Mouse (Mus musculus) adrenal gland, postnatal 25 days (tissue): ENCODE data around the gene D930007J09Rik. TPM values are rescaled to one million over a fixed set of nuclear protein-coding genes. Genes with fewer than 3 reads are reported as not detected.

Experiments
- DNase-seq: peaks from one replicate; pipeline ENCODE4 v3.0.0; 2021; ENCODE audit warnings: mixed read lengths
- long read RNA-seq: library from polyadenylated mRNA; stranded (forward); transcript quantifications from one replicate; pipeline ENCODE4 v2.0.0, GENCODE M21; 2021
- total RNA-seq: library from RNA; stranded (reverse); gene quantifications from 2 replicates; pipeline ENCODE4 v1.2.3, GENCODE M21; 2021

D930007J09Rik gene
- total RNA-seq: not detected in 2 replicates
- long read RNA-seq: 0 reads

DNA sequence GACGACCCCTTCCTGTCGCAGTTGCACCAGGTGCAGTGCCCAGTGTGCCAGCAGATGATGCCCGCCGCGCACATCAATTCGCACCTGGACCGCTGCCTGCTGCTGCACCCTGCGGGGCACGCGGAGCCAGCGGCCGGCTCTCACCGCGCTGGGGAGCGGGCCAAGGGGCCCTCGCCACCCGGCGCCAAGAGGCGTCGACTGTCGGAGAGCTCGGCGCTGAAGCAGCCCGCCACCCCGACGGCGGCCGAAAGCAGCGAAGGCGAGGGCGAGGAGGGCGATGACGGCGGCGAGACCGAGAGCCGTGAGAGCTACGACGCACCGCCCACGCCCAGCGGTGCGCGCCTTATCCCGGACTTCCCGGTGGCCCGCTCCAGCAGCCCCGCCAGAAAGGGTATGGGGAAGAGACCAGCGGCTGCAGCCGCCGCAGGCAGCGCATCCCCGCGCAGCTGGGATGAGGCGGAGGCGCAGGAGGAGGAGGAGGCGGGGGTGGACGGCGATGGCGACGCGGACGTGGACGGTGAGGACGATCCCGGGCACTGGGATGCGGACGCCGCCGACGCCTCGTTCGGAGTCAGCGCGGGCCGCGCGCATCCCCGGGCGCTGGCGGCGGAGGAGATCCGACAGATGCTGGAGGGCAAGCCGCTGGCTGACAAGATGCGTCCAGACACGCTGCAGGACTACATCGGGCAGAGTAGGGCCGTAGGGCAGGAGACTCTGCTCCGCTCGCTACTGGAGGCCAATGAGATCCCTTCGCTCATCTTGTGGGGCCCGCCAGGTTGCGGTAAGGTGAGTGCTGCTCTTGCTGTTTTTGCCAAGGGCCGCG is at the start of gene D930007J09Rik:
TSS of gene D930007J09Rik (minus strand) at position 591 of the 823 bp plus-strand sequence.
- peak; percentile 51 for DNase-seq

DNA sequence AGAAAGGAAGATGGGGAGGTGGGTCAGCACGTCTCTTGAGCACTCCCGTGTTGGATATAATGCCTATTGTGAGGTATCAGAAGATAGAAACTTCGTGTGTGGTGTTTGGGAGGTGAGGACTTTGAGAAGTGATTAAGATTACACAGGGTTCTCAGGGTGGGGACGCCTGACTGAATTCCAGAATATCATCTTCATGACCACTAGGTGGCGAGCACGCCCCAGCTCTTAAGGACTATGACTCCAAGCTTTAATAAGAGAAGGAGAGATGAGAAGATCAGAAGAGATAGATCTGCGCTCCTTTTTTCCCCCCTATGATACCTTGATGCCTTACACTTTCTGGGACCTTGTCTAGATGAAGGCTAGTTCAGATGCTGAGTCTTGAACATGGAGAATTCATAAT is 49.3 kb upstream of the D930007J09Rik start:
- peak; percentile 55 for DNase-seq

DNA sequence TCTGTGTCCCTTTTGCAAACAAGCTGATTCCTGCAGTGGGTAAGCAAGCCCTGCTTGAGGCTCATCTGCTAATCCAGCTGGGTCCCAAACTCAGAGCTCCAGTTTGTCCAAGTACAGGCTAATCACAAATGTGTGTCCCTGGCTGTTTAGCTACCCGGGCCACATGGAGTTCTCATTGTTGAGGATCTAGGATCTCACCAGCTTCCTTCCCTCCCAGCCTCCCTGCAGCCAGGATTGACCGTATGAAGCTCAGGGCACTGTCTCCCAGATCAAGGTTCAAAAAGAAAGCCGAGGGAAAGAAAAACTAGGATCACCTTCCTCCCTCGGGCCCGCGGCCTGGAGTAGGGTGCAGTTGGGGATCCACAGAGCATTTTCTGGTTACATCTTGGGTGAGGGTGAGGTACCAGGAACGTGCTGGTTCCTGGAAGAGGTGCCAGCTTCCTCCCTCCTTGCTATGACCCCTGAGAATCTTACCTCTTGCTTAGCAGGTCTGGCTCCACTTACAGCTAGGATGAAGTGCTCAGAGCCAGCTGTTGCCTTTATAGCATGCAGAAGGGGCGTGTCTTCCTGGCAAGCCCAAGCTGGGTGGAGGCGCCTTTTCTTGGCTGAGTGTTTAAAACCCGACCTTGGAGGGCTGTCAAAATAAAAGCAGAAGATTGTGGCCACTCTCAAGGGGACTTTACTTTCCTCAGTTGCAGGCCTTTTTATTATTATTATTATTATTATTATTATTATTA is 48.2 kb upstream of the D930007J09Rik start, which contains the start of gene Serpinb1a:
TSS of gene Serpinb1a (minus strand) at position 518 of the 737 bp plus-strand sequence.
- peak; percentile 69 for DNase-seq

DNA sequence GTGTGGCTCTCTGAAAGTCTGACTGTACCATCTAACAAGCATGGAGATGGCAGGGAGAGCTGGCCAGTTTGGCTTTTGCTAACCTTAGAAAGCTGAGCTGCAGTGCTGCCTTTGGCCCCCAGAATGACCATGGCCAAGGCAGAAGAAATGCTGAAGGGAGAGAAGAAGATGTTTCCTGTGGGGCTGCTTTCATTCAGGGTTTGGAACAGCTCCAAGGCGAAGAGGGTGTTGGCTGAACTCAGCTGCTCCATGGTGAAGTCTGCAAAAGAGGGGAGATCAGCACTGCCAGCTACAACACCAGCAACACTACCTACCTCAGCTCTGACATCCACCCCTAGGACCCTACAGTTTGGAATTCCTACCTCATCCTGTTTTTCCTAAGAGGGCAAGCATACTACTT is 47.5 kb upstream of the D930007J09Rik start:
- DNase-seq: no peak

DNA sequence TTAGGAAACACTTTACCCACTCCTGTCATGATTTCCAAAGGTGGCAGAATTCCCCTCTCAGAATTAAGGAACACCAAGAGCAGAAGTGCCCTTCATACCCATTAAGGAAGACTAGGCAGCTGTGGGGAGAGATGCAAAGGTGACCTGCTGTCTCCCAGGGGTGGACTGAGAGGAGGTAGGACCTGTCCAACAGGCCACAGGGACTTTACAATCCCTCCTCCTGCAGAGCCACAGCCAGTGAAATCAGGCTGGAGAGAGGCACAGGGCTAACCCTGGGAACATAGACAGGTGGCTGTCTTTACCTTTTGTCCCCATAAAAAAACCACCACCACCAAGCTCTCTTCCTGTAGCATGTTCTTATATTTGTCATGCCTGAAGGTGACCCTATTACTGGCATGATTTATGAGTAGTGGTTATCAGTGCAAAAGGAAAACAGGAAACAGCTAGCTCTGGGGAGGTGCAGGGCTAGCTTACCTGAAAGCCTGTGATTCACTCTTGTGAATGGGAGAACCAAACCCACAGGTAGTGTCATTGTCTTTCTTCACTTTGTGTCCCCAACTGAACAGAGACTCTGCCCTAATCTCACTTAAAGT is 47.0 kb upstream of the D930007J09Rik start:
- DNase-seq: no peak

DNA sequence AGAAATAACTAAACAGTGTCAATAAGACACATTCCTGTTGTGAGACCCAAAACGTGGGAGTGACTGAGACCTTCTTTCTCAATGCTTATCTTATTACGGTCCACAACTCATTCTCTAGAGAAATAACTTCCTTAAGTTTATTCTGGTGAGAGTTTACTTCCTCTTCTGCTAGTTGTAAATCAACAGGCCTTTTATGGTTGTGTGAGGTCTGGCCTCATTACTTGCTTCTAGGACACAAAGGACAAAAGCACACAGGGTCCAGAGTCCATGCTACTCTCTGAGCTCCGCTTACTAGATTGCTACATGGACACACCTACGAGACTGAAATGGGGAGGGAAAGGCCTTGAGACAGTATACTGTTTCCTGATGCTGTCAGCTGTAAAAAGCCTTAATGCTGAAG is 46.4 kb upstream of the D930007J09Rik start:
- no peak for DNase-seq

DNA sequence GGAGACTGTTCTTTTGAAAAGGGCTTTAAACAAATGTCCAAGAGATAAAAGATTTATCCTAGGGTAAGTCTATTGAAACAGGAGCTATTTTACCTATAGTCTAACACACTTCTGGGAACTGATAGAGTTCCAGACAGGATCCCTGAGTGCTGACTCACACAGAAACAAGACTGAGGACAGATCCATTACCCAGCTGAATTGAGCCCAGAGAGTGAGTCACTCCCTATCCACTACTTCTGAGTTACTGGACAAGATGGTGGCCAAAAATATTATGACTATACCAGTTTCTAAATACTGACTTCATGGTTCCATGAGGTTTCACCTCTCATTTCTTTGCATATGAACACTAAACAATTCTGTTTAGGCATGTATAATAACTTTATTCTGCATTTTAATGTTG is 43.6 kb upstream of the D930007J09Rik start:
- DNase-seq: no peak

DNA sequence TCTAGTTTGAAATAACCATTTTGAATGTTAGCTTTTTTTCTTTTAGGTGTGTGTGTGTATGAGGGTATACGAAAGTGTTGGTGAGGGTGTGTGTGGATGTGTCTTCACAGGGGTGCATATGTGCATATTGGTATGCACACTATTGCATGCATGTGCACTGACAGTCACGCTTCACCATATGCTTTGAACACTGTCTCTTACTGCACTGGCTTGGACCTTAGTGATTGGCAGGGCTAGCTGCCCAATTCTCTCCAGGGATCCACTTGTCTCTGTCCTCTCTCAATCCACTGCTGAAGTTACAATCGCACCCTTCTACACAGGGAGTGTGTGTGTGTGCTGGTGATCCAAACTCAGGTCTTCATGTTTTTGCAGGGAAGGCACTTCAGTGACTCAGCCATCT is 38.7 kb upstream of the D930007J09Rik start:
- no peak for DNase-seq

DNA sequence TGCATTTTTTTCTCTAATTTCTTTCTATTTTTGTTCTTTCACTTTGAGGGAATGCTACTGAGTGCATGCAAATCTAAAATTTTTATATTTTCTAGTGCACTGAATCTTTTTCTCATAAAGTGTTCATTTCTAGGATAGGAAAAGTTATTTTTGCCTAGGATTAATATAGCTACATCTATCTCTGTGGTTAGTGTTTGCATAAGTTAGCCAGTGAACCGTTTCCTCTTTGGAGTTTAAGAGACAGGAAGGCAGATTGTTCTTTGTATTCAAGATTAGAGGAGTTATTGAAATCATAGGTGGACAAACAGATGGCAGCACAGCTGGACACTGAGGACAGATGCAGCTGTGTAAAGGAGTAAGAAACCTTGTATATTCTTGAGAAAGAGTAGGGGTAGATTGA is 36.7 kb upstream of the D930007J09Rik start:
- DNase-seq: no peak

DNA sequence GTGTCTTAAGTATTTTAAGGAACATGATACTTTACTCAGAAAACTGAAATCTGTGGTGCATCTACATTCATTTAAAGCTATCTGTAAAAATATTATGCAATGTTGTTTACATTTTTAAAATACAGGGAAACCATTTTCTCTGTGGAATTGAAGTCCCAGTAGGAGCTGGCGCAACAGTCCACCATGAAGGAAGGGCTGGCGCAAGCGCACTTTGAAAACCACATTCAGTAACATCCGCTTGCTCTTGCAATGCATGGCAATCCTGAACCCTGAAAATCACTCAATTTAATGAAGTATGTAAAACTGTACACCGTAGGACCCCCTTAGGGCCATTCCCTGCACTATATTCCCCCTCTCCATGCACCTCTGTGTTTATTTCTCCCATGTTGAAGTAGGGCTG is 31.9 kb upstream of the D930007J09Rik start:
- no peak for DNase-seq

DNA sequence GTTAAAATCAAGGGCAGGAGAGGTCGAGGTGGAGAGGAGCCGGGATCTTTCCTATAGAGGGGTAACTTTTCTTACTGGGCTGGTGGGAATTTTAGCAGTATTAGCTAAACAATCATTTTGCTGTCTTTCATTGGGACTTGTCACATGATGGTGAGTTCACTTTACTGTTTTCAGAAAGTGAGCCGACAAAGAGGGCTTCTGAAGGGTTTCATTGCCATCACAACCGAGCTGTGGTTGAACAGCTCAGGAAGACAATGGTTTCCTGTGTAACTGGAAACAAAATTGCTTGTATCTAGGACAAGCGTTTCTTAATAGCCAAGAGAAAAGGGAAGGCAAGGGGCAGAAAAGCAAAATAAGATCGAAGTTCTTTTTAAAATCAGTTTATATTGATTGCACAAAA is 30.6 kb upstream of the D930007J09Rik start:
- DNase-seq: no peak

DNA sequence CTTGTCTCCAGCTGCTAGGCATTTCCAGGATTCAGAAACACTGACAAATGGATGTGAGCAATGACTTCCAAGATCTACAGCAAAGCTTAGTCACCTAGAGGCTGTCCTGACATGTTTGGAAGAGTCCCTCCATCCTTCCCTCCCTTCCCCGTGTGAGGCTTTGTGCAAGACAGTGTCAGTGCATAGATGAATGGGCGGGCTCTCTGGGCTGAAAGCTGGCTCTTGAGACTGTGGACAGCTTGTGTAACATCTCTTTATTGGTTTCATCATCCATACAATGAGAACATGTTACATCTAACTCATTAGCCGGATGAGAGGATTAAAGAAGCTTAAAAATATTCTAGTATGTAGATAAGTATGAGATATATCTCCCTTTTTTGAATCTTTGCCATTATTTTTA is 30.1 kb upstream of the D930007J09Rik start:
- no peak for DNase-seq

DNA sequence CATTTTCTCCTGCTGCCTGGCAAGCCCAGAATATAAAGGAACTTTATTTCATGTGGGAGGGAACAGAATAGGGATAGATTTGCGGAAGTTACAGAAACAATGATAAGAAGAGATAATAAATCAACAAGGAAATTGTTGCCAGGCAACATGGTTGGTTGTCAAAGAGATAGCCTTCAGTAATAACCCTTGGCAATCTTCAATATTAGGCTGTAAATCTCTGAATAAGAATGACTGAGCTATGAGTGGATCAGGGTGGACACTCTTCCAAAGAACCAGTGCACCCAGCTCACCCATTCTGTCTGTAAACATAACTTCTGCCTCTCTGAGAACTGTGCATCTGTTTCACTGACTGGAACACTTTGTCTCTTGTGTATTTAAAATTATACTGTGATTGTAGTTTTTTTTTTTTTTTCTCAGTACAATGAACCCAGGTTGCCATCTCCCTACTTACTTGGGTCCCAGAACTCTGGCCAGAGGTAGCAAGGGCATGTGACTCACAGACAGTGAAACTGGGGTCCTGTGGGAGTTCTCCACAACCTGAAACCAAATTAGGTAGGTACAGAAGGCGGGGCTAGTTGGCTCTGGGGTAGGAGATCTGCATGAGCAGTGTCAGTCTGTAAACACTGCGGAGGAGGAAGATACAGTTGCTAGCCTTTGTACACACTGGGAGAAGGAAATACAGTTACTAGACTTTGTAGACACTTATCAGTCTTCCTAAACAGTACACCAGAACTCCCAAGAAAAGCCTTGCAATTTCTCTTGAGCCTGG is 29.0 kb upstream of the D930007J09Rik start:
- no peak for DNase-seq

DNA sequence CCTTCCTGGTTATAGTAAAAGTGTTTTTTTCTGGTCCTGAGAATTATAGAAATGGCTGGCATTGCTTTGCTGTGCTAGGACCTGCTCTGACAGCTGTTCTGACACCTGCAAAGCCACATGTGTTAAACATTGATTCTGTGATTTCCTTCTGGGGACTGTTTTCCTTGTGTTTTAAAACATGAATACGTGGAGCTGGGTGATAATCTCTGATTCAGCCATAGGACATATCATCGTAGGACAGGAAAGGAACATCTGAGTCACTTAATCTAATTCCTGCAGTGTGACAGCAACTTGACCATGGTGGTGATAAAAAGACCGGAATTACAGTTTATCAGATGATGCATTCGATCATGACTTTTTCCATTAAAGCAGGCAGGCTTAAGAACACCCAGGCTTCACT is 26.2 kb upstream of the D930007J09Rik start:
- DNase-seq: no peak

DNA sequence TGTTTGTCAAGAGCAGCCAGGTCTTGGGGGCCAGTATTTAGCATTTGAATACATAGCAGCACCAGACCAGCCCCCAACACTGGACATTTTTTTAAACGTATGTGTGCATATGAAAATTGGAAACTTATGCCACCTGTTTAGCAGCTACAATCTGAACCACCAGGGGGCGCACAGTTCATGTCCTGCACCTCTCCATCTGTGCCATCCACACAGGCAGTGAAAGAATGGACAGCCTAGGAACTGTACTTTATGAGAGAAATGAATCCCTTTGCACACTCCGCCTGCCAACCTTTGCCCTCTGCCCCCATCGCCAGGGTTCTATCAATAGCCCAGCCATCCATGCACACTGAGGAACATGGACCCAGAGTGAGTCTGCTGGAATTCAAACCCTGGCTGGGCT is 25.3 kb upstream of the D930007J09Rik start:
- DNase-seq: peak; percentile 82

DNA sequence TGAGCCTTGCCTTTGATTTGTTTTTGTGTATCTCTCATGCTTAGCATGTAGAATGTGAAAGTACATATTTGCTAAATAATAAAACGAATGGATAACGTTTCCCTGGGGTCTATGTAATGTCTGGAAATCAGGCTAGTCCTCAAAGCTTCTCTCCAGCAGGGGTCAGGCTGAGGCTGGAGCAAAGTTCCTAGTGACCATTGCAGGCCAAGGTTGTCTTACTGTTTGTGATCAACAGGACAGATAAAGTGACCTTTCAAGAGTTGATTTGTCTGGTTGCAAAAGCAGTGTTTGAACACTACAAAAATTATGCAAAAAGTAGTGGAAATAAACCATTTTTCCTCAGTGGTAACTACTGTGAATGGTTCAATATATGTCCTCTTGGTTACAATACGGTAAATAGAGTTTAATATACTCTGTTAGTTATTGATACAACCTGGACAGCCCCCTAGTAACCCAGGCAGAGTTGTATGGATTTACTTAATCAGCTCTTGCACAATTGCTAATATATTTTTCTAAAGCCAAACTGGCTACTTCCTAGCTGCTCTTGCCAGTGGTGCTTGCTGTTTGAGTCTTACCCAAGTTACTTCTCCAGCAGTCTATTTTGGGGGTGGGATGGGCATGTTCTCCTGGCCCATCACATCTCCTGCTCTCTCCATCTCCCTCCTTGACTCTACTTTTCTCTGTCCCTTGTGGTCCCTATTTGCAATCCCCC is 24.6 kb upstream of the D930007J09Rik start:
- peak; percentile 53 for DNase-seq

DNA sequence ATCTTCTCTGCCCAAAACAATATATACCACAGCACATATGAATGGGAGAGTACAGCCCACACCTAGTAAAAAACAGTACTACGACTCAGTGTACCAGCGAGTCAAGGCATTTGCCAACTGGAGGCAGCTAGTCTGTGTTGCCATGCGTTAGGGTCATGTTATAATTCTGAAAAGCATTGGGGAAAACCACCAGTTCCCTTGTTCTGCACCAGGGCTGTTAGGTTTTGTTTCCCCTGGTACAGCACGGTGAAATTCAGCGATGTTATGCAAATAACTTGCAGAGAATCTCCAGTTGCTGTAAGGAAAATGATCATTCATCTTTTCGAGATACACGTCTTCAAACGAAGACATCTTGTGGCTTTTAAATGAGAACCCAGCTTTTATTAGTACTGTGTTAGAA is 22.9 kb upstream of the D930007J09Rik start:
- no peak for DNase-seq

DNA sequence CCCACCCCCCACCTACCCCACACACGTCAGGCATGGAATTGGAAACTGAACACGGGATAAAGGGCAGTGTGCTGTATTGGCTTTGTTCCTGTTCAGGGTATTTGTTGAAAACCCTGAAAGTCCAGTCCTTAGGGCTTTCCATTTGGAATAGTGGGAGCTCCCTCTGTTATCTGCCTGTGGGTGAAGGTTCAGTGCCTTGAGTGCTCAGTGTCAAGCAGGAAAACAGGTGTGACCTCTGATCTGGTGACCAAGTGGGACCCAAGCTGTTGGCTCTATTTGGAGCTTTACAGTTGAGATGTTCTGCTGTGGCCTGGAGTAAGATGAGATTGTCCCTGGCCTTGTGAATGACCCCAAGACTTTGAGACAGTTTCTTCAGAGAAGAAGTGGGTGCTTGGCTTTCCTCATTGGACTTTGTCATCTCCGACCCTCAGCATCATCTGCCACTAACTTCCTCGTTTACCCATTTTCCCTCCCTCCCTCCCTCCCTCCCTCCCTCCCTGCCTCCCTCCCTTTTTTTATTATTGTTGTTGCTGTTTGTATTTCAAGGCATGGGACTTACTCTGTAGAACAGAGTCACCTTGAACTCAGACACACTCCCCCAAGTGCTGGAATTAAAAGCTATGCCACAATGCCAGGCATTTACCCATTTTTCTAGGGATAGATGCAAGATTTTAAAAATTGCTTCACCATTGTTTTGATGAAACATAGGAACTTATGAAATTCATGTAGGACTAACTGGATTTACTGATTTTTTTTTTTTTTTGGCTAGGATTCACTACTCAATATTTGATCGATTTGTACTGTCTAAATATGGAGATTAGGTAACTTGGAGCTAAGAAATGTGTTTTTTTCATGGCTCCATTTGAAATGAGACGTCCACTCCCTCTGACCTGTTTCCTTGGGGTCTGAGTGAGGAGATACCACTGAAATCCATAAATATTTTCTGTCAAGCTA is 22.0 kb upstream of the D930007J09Rik start:
- DNase-seq: no peak

DNA sequence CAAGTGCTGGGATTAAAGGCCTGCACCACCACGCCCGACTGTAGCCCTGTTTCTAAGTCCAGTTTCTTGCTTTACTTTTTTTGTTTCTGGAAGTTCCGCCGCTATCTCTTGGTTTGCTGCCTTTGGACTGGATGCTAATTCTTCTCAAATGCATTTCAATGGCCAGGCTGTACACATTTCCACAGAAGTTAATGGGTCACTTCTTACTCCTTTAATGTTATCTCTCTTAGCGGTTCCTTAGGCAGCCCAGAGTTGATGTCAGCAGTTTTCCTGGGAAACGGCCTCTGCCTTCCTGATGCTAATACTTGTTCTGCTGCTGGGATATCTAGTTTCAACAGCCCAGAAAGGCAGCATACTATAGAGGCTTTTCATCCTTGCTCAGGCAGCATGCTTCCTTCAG is 20.5 kb upstream of the D930007J09Rik start:
- no peak for DNase-seq

DNA sequence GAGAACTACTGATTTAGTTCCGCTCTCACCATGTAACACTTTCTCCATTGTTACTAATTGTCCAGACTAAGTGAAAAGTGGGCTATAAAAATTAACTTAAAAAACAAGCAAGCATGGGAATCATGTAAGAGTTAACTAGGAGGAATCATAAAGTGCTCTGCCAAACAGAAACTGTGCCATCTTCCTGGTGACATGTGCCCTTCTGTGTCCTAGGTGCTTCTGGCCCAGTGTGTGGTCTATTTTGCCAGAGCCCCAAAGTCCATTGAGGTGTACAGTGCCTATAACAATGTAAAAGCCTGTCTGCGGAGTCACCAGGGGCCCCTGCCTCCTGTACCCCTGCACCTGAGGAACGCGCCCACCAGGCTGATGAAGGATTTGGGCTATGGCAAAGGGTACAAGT is 19.0 kb upstream of the D930007J09Rik start:
- DNase-seq: no peak
